Mouse (Mus musculus): Measurements from ENCODE around the gene Fsip2. TPM values are rescaled to one million over a fixed set of nuclear protein-coding genes. Genes with fewer than 3 reads are reported as not detected.

Gene Fsip2
- not detected in 2 replicates for polyA plus RNA-seq (2015; fragmentation: Nextera tagmentation; extraction: Ambion mirVana)

- no peaks in the 10 kb centered on the region for H3K9me3 ChIP-seq (ENCODE audit: control insufficient read depth, low read length)
- no peak within 1 kb of the TSS for H3K27ac ChIP-seq (replicated peaks)
- no peaks in the 10 kb centered on the region for H3K27me3 ChIP-seq (ENCODE audit: control insufficient read depth, insufficient read depth, low read length)
- TF ChIP-seq EP300 (optimal IDR thresholded peaks at IDR 0.05), result no peak
- no peak for TF ChIP-seq CTCF (IDR thresholded peaks at IDR 0.05; ENCODE audit: low read depth)
- no peak within 1 kb of the TSS for H3K4me3 ChIP-seq (ENCODE audit: low read depth, low read length)
- H3K9ac ChIP-seq (ENCODE audit: low read length), result no peak within 1 kb of the TSS
- H3K4me2 ChIP-seq (replicated peaks; ENCODE audit: low read depth), result no peak within 1 kb of the TSS
- no peak for ATAC-seq (ENCODE audit: low FRiP score, low TSS enrichment)
- no peaks in the 10 kb centered on the region for H3K36me3 ChIP-seq (ENCODE audit: control insufficient read depth, insufficient read depth, low read length)
- 93% methylated on average over 17 of the region's 17 CpGs for WGBS
- no peak for DNase-seq (ENCODE audit: low spot score)
- no peaks in the 10 kb centered on the region for H3K4me1 ChIP-seq (replicated peaks; ENCODE audit: control insufficient read depth, insufficient read depth)
Observed at GRCm38 (mm10) chr2:82943472-82943871, at the start of gene Fsip2. Gene Fsip2 (plus strand): TSS chr2:82943634.

GRCm38 (mm10) chr2:82963443-82963842, 20.0 kb downstream of the Fsip2 start:
- Histone ChIP-seq H3K9me3 (ENCODE audit: control insufficient read depth, low read length) (no peaks in the 10 kb centered on the region), H3K27me3 (ENCODE audit: control insufficient read depth, insufficient read depth, low read length) (no peaks in the 10 kb centered on the region), H3K4me3 (ENCODE audit: low read depth, low read length) (no peak overlapping the region), H3K36me3 (ENCODE audit: control insufficient read depth, insufficient read depth, low read length) (no peaks in the 10 kb centered on the region), H3K4me1 (replicated peaks; ENCODE audit: control insufficient read depth, insufficient read depth) (no peaks in the 10 kb centered on the region), H3K9ac (ENCODE audit: low read length) (no peak overlapping the region), H3K27ac (replicated peaks) (no peak overlapping the region), H3K4me2 (replicated peaks; ENCODE audit: low read depth) (no peak overlapping the region)
- DNase-seq (ENCODE audit: low spot score), result no peak
- ATAC-seq (ENCODE audit: low FRiP score, low TSS enrichment), result no peak
- TF ChIP-seq EP300 (optimal IDR thresholded peaks at IDR 0.05), result no peak
- 86% methylated on average over 3 of the region's 3 CpGs for WGBS

GRCm38 (mm10) chr2:83025853-83026252, 82.4 kb downstream of the Fsip2 start:
- Histone ChIP-seq H3K36me3 (ENCODE audit: control insufficient read depth, insufficient read depth, low read length) (no peaks in the 10 kb centered on the region), H3K27ac (replicated peaks) (no peak overlapping the region), H3K4me3 (ENCODE audit: low read depth, low read length) (no peak overlapping the region), H3K9ac (ENCODE audit: low read length) (no peak overlapping the region), H3K4me1 (replicated peaks; ENCODE audit: control insufficient read depth, insufficient read depth) (no peaks in the 10 kb centered on the region), H3K9me3 (ENCODE audit: control insufficient read depth, low read length) (no peaks in the 10 kb centered on the region), H3K27me3 (ENCODE audit: control insufficient read depth, insufficient read depth, low read length) (no peaks in the 10 kb centered on the region), H3K4me2 (replicated peaks; ENCODE audit: low read depth) (no peak overlapping the region)
- 65% methylated on average over 7 of the region's 7 CpGs for WGBS
- TF ChIP-seq EP300 (optimal IDR thresholded peaks at IDR 0.05) (no peak), CTCF (IDR thresholded peaks at IDR 0.05; ENCODE audit: low read depth) (no peak)
- ATAC-seq (ENCODE audit: low FRiP score, low TSS enrichment), result no peak
- no peak for DNase-seq (ENCODE audit: low spot score)

- Histone ChIP-seq H3K36me3 (ENCODE audit: control insufficient read depth, insufficient read depth, low read length) (no peaks in the 10 kb centered on the region), H3K9me3 (ENCODE audit: control insufficient read depth, low read length) (no peaks in the 10 kb centered on the region), H3K27ac (replicated peaks) (no peak overlapping the region), H3K4me2 (replicated peaks; ENCODE audit: low read depth) (no peak overlapping the region), H3K4me1 (replicated peaks; ENCODE audit: control insufficient read depth, insufficient read depth) (no peaks in the 10 kb centered on the region), H3K27me3 (ENCODE audit: control insufficient read depth, insufficient read depth, low read length) (no peaks in the 10 kb centered on the region), H3K4me3 (ENCODE audit: low read depth, low read length) (no peak overlapping the region), H3K9ac (ENCODE audit: low read length) (no peak overlapping the region)
- no peak for DNase-seq (ENCODE audit: low spot score)
- no peak for TF ChIP-seq CTCF (IDR thresholded peaks at IDR 0.05; ENCODE audit: low read depth)
- TF ChIP-seq EP300 (optimal IDR thresholded peaks at IDR 0.05), result no peak
- ATAC-seq (ENCODE audit: low FRiP score, low TSS enrichment), result no peak
- WGBS, result 56% methylated on average over 5 of the region's 5 CpGs
Observed at GRCm38 (mm10) chr2:83052914-83053690, 109.7 kb downstream of the Fsip2 start.
